Mouse (Mus musculus): ENCODE data around the gene Msrb2.

Msrb2 gene

GRCm38 (mm10) chr2:19390411-19391143, 19.3 kb downstream of the Msrb2 start:
- DNase-seq = no peak

GRCm38 (mm10) chr2:19391649-19392048, 20.4 kb downstream of the Msrb2 start:
- DNase-seq = no peak

GRCm38 (mm10) chr2:19392793-19393192, 21.6 kb downstream of the Msrb2 start:
- no peak for DNase-seq

- DNase-seq = no peak
These were observed 34.2 kb downstream of the Msrb2 start for GRCm38 (mm10) chr2:19405409-19405808.

- no peak for DNase-seq
These were observed 35.3 kb downstream of the Msrb2 start for GRCm38 (mm10) chr2:19406531-19406930.

- peak; percentile 75 for DNase-seq
These were observed 43.2 kb downstream of the Msrb2 start for GRCm38 (mm10) chr2:19414222-19414965.

- peak; percentile 91 for DNase-seq
These were observed 43.9 kb downstream of the Msrb2 start for GRCm38 (mm10) chr2:19415063-19415521.

GRCm38 (mm10) chr2:19416066-19416465, 44.8 kb downstream of the Msrb2 start:
- DNase-seq = no peak

- peak; percentile 49 for DNase-seq
These were observed 48.6 kb downstream of the Msrb2 start for GRCm38 (mm10) chr2:19419686-19420345.

GRCm38 (mm10) chr2:19422226-19422625, 51.0 kb downstream of the Msrb2 start:
- no peak for DNase-seq

GRCm38 (mm10) chr2:19423086-19423485, 51.8 kb downstream of the Msrb2 start:
- peak; percentile 75 for DNase-seq

- peak; percentile 71 for DNase-seq
These were observed 57.8 kb downstream of the Msrb2 start for GRCm38 (mm10) chr2:19429031-19429430.

- peak; percentile 27 for DNase-seq
These were observed 58.8 kb downstream of the Msrb2 start for GRCm38 (mm10) chr2:19429691-19430690.

- peak; percentile 72 for DNase-seq
These were observed 59.5 kb downstream of the Msrb2 start for GRCm38 (mm10) chr2:19430746-19431145.

- peak; percentile 59 for DNase-seq
These were observed 59.9 kb downstream of the Msrb2 start for GRCm38 (mm10) chr2:19431186-19431585.

GRCm38 (mm10) chr2:19431614-19432323, 60.5 kb downstream of the Msrb2 start:
- peak; percentile 58 for DNase-seq

- DNase-seq = peak; percentile 57
These were observed 73.1 kb downstream of the Msrb2 start for GRCm38 (mm10) chr2:19444346-19444745.
